Mouse (Mus musculus): ENCODE measurements around the gene Cartpt. TPM values are rescaled to one million over a fixed set of nuclear protein-coding genes. Genes with fewer than 3 reads are reported as not detected.
"Not testable (repeated sequence)": the region's sequence is repeated elsewhere in the genome, so short reads cannot be mapped to it uniquely, and the experiment has no call there.

The Cartpt gene
- polyA plus RNA-seq, 1 experiment from 2014 or later = 5.3 TPM

- no peaks in the 10 kb centered on the region for H3K36me3 ChIP-seq
- H3K27ac ChIP-seq (replicated peaks) = no peak overlapping the region
- ATAC-seq (ENCODE audit: insufficient number of reproducible peaks, low FRiP score, low TSS enrichment, low read depth) = no peak
- H3K9ac ChIP-seq = no peak overlapping the region
- no peaks in the 10 kb centered on the region for H3K27me3 ChIP-seq
- no peak overlapping the region for H3K4me2 ChIP-seq (replicated peaks)
- H3K4me1 ChIP-seq = no peaks in the 10 kb centered on the region
- H3K4me3 ChIP-seq (replicated peaks) = no peak overlapping the region
- H3K9me3 ChIP-seq (replicated peaks) = no peaks in the 10 kb centered on the region
- WGBS = 82% methylated on average over 5 of the region's 5 CpGs
Observed at GRCm38 (mm10) chr13:99855229-99855628, 45.7 kb downstream of the Cartpt start.

GRCm38 (mm10) chr13:99853131-99853530 lies 47.8 kb downstream of the Cartpt start:
- Histone ChIP-seq H3K4me1 (peaks cover 4% of the 10 kb centered on the region; the same call in 1 of the 2 replicates), H3K27me3 (no peaks in the 10 kb centered on the region), H3K9me3 (replicated peaks) (no peaks in the 10 kb centered on the region), H3K4me3 (replicated peaks) (no peak overlapping the region), H3K36me3 (no peaks in the 10 kb centered on the region), H3K27ac (replicated peaks) (no peak overlapping the region), H3K4me2 (replicated peaks) (no peak overlapping the region), H3K9ac (no peak overlapping the region)
- WGBS = 89% methylated on average over 2 of the region's 2 CpGs
- no peak for ATAC-seq (ENCODE audit: insufficient number of reproducible peaks, low FRiP score, low TSS enrichment, low read depth)

- WGBS = 74% methylated on average over 3 of the region's 3 CpGs
- not testable (repeated sequence) for H3K9ac ChIP-seq; H3K4me1 ChIP-seq; H3K36me3 ChIP-seq; H3K4me2 ChIP-seq (replicated peaks); ATAC-seq (ENCODE audit: insufficient number of reproducible peaks, low FRiP score, low TSS enrichment, low read depth); H3K9me3 ChIP-seq (replicated peaks); H3K27me3 ChIP-seq; H3K27ac ChIP-seq (replicated peaks); H3K4me3 ChIP-seq (replicated peaks)
Observed at GRCm38 (mm10) chr13:99852416-99852815, 48.5 kb downstream of the Cartpt start.

- ATAC-seq (ENCODE audit: insufficient number of reproducible peaks, low FRiP score, low TSS enrichment, low read depth) = no peak
- Histone ChIP-seq H3K9ac (no peak overlapping the region), H3K4me1 (peaks cover 7% of the 10 kb centered on the region; the same call in 1 of the 2 replicates), H3K4me2 (replicated peaks) (no peak overlapping the region), H3K36me3 (no peaks in the 10 kb centered on the region), H3K27me3 (no peaks in the 10 kb centered on the region), H3K9me3 (replicated peaks) (no peaks in the 10 kb centered on the region), H3K27ac (replicated peaks) (no peak overlapping the region), H3K4me3 (replicated peaks) (no peak overlapping the region)
- WGBS = 53% methylated on average over 4 of the region's 4 CpGs
Observed at GRCm38 (mm10) chr13:99851026-99851425, 49.9 kb downstream of the Cartpt start.

GRCm38 (mm10) chr13:99849597-99849996 lies 51.3 kb downstream of the Cartpt start:
- Histone ChIP-seq H3K36me3 (no peaks in the 10 kb centered on the region), H3K4me1 (peaks cover 7% of the 10 kb centered on the region; the same call in 1 of the 2 replicates), H3K9ac (no peak overlapping the region), H3K27ac (replicated peaks) (no peak overlapping the region), H3K4me3 (replicated peaks) (no peak overlapping the region), H3K27me3 (no peaks in the 10 kb centered on the region), H3K9me3 (replicated peaks) (no peaks in the 10 kb centered on the region), H3K4me2 (replicated peaks) (no peak overlapping the region)
- WGBS = 37% methylated on average over 15 of the region's 15 CpGs
- no peak for ATAC-seq (ENCODE audit: insufficient number of reproducible peaks, low FRiP score, low TSS enrichment, low read depth)

Other genes starting within 250 kb of the Cartpt start
- 36.5 and 38.4 TPM in 2 replicates for gene Mccc2, start 114.5 kb upstream of the Cartpt start, polyA plus RNA-seq (2015; fragmentation: Nextera tagmentation; extraction: Ambion mirVana)
- 29.7 and 34.1 TPM in 2 replicates for gene Bdp1, start 203.0 kb upstream of the Cartpt start, polyA plus RNA-seq (2015; fragmentation: Nextera tagmentation; extraction: Ambion mirVana)
- gene Serf1, start 206.9 kb upstream of the Cartpt start, polyA plus RNA-seq (2015; fragmentation: Nextera tagmentation; extraction: Ambion mirVana) = 141 and 153 TPM in 2 replicates
- 42.1 and 54.7 TPM in 2 replicates for gene Smn1, start 223.8 kb upstream of the Cartpt start, polyA plus RNA-seq (2015; fragmentation: Nextera tagmentation; extraction: Ambion mirVana)

Data from embryonic facial prominence, embryonic 15.5 days (tissue).